Mouse (Mus musculus): ENCODE results near the gene Olfr598.
"Not testable (repeated sequence)": the region's sequence is repeated elsewhere in the genome, so short reads cannot be mapped to it uniquely, and the experiment has no call there.

Olfr598 gene

GRCm38 (mm10) chr7:103323268-103323667 is at the start of gene Olfr598:
TSS of gene Olfr598 (plus strand) at chr7:103323568.
- in situ Hi-C loops (cut with MboI), result no loop called here

GRCm38 (mm10) chr7:103305348-103305747 is 18.0 kb upstream of the Olfr598 start, which contains the start of gene Olfr596:
TSS of gene Olfr596 (plus strand) at chr7:103305648.
- in situ Hi-C loops (cut with MboI), result not testable (repeated sequence)

DNA sequence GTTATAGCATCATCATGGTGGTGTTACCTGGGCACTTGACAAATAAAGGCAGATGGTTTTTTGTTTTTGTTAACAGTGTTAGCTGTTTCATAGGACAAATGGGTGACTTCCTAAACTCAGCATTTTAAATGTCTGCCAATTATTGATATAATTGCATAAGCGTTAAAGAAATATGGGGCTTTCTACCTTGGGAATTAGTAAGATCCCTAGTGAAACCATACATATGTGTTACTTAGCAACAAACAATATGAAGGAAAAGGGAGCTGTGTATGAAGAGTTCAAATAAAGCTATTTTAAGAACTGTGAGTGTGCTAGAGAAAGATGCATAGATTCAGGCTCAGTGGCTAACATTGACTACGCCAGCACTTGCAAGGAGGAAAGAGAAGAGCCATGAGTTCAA is 7.4 kb upstream of the Olfr598 start, which contains the start of gene Olfr597:
Olfr597 (plus strand) TSS at position 301 of the 400 bp plus-strand sequence.
- in situ Hi-C loops (cut with MboI), result not testable (repeated sequence)

DNA sequence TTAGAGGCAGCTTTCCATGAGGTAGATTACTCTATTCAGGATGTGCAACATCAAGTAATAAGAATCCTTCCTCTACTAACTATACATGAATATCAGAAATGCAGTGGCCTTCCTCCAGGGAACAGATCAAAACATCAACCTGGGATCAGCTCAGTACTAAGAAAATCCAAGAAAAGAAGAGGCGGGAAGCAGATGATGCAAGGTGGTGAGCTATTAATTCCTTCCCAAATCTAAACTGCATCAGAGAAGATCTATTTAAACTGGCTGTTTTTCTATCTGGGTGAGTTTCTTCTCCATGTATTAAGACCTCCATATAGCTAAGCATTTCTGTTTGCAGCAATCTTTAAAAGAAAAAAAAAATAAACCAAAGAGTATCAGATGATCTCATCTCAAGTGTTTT is 12.2 kb downstream of the Olfr598 start, which contains the start of gene Olfr599:
Olfr599 (plus strand) TSS at position 301 of the 400 bp plus-strand sequence.
- in situ Hi-C loops (cut with MboI), result no loop called here

- in situ Hi-C loops (cut with MboI), result no loop called here
These were observed 26.2 kb downstream of the Olfr598 start, which contains the start of gene Olfr600 for GRCm38 (mm10) chr7:103349569-103349968. TSS of gene Olfr600 (minus strand) at chr7:103349669.

DNA sequence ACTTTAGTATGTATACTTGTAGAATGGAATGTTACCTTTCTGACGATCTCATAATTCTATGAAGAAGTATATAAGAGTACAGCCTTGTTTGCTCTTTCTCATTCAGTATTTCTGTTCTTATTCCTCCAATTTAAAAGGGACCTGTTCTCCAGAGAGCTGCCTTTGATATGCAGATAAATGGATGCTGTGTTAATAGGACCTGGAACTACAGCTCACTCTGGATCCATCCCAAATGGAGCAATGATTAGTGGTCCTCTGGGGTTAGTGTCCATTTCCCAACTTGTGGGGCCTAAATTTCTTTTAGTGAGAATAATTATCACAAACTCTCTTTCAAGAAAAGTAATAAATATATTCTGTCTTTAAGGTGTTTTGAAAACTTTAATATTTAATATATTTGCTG is 39.2 kb downstream of the Olfr598 start, which contains the start of gene Olfr601:
Olfr601 (minus strand) TSS at position 101 of the 400 bp plus-strand sequence.
- in situ Hi-C loops (cut with MboI), result no loop called here

Measured in mature B cell (primary cell).